Mouse (Mus musculus): ENCODE results near the gene Zfp523.

- no peak for TF ChIP-seq CTCF (IDR thresholded peaks at IDR 0.05; ENCODE audit: extremely low read depth, insufficient read depth, insufficient read length, insufficient replicate concordance)
- no peak for TF ChIP-seq POLR2A (IDR thresholded peaks at IDR 0.05; ENCODE audit: low read depth, low read length)
Observed at GRCm38 (mm10) chr17:28197646-28198045, 20.7 kb downstream of the Zfp523 start.
